Mouse (Mus musculus): ENCODE measurements around the gene Mpv17l2. TPM values are rescaled to one million over a fixed set of nuclear protein-coding genes. Genes with fewer than 3 reads are reported as not detected.

The Mpv17l2 gene
- polyA plus RNA-seq, 1 experiment from 2014 or later, result 36.7 TPM

DNA sequence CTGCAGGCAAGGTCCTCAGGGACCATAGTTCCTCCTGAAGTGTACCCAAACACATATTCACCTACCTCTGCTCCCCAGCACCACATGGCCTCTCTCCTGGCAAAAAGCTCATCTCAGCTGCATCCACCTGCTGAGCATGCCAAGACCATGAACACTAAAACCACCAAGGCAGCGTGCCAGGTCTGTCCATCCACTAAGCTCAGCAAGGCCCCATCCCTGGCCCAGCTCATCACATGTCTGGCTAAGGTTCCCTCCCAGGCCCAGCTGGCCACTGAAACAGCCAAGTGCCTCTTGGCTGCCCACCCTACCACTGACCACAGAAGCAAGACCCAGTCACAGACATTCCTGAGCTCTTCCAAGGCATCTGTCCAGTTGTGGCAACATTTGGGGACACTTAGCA lies 50.5 kb downstream of the Mpv17l2 start:
- ATAC-seq (ENCODE audit: insufficient number of reproducible peaks, insufficient read depth, low FRiP score, low TSS enrichment, low read depth), result no peak
- no peak overlapping the region for H3K27ac ChIP-seq
- H3K9ac ChIP-seq, result no peak overlapping the region
- 100% methylated on average over 1 of the region's 1 CpGs for WGBS
- H3K4me2 ChIP-seq, result no peak overlapping the region
- H3K36me3 ChIP-seq, result no peaks in the 10 kb centered on the region
- H3K4me3 ChIP-seq, result no peak overlapping the region
- H3K4me1 ChIP-seq, result no peaks in the 10 kb centered on the region
- H3K9me3 ChIP-seq, result no peaks in the 10 kb centered on the region
- no peaks in the 10 kb centered on the region for H3K27me3 ChIP-seq

DNA sequence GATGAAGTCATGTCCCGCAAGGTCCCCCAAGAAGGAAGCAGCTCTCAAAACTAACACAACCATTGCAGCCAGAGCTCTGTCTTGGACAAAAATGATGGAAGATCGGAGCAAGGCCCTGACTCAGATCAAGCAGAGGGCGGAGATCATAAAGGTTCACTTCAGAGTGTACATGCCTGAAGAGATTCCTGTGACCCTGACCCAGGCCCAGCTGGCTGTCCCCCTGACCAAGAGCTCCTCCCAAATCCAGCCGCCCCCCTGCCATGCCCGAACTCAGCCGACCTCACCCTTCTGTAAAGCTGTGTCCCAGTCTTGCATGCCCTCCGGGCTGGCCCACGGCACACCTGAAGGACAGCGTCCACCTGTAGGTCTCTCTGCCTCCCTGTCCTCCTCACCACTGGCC lies 51.0 kb downstream of the Mpv17l2 start:
- Histone ChIP-seq H3K36me3 (no peaks in the 10 kb centered on the region), H3K4me1 (no peaks in the 10 kb centered on the region), H3K4me3 (no peak overlapping the region), H3K9ac (no peak overlapping the region), H3K27me3 (no peaks in the 10 kb centered on the region), H3K9me3 (no peaks in the 10 kb centered on the region), H3K4me2 (no peak overlapping the region), H3K27ac (no peak overlapping the region)
- WGBS, result 93% methylated on average over 9 of the region's 9 CpGs
- ATAC-seq (ENCODE audit: insufficient number of reproducible peaks, insufficient read depth, low FRiP score, low TSS enrichment, low read depth), result no peak

Small RNAs within 50 kb of the gene (microRNA-seq; reads per million reads assigned to microRNA genes)
- gene Mir7240, result not detected

Other genes starting within 250 kb of the Mpv17l2 start
- gene Fkbp8, start 233.2 kb downstream of the Mpv17l2 start, polyA plus RNA-seq (2015; fragmentation: Nextera tagmentation; extraction: Ambion mirVana), result 297 and 306 TPM in 2 replicates
- 55.4 and 59.9 TPM in 2 replicates for gene Kxd1, start 233.0 kb downstream of the Mpv17l2 start, polyA plus RNA-seq (2015; fragmentation: Nextera tagmentation; extraction: Ambion mirVana)
- gene Ell, start 221.5 kb downstream of the Mpv17l2 start, polyA plus RNA-seq (2015; fragmentation: Nextera tagmentation; extraction: Ambion mirVana), result 20.6 and 21.3 TPM in 2 replicates
- gene Isyna1, start 166.6 kb downstream of the Mpv17l2 start, polyA plus RNA-seq (2015; fragmentation: Nextera tagmentation; extraction: Ambion mirVana), result 153 and 166 TPM in 2 replicates
- gene Ssbp4, start 152.1 kb downstream of the Mpv17l2 start, polyA plus RNA-seq (2015; fragmentation: Nextera tagmentation; extraction: Ambion mirVana), result 100 and 107 TPM in 2 replicates
- 1.9 TPM in 2 replicates for gene Lrrc25, start 144.8 kb downstream of the Mpv17l2 start, polyA plus RNA-seq (2015; fragmentation: Nextera tagmentation; extraction: Ambion mirVana)
- 0.14 and 0.22 TPM in 2 replicates for gene Gdf15, start 128.5 kb downstream of the Mpv17l2 start, polyA plus RNA-seq (2015; fragmentation: Nextera tagmentation; extraction: Ambion mirVana)
- gene Pgpep1, start 100.6 kb downstream of the Mpv17l2 start, polyA plus RNA-seq (2015; fragmentation: Nextera tagmentation; extraction: Ambion mirVana), result 50.5 and 63.1 TPM in 2 replicates
- gene Lsm4, start 87.7 kb downstream of the Mpv17l2 start, polyA plus RNA-seq (2015; fragmentation: Nextera tagmentation; extraction: Ambion mirVana), result 248 and 270 TPM in 2 replicates
- gene Jund, start 62.0 kb downstream of the Mpv17l2 start, polyA plus RNA-seq (2015; fragmentation: Nextera tagmentation; extraction: Ambion mirVana), result 54.7 and 68.5 TPM in 2 replicates
- 0.07 TPM in 1 of 2 replicates, not detected in the other for gene Iqcn, start 57.5 kb downstream of the Mpv17l2 start, polyA plus RNA-seq (2015; fragmentation: Nextera tagmentation; extraction: Ambion mirVana)
- not detected in 2 replicates for gene Gm3336, start 42.4 kb downstream of the Mpv17l2 start, polyA plus RNA-seq (2015; fragmentation: Nextera tagmentation; extraction: Ambion mirVana)
- gene Pde4c, start 37.2 kb downstream of the Mpv17l2 start, polyA plus RNA-seq (2015; fragmentation: Nextera tagmentation; extraction: Ambion mirVana), result 0.13 and 0.14 TPM in 2 replicates
- gene Rab3a, start 6.3 kb downstream of the Mpv17l2 start, polyA plus RNA-seq (2015; fragmentation: Nextera tagmentation; extraction: Ambion mirVana), result 23.8 TPM in 2 replicates
- 76.8 and 85.4 TPM in 2 replicates for gene Pik3r2, start 15.8 kb upstream of the Mpv17l2 start, polyA plus RNA-seq (2015; fragmentation: Nextera tagmentation; extraction: Ambion mirVana)
- 12.5 and 13.8 TPM in 2 replicates for gene Mast3, start 44.1 kb upstream of the Mpv17l2 start, polyA plus RNA-seq (2015; fragmentation: Nextera tagmentation; extraction: Ambion mirVana)
- gene Il12rb1, start 47.5 kb upstream of the Mpv17l2 start, polyA plus RNA-seq (2015; fragmentation: Nextera tagmentation; extraction: Ambion mirVana), result 0.07 and 0.54 TPM in 2 replicates
- gene Arrdc2, start 78.8 kb upstream of the Mpv17l2 start, polyA plus RNA-seq (2015; fragmentation: Nextera tagmentation; extraction: Ambion mirVana), result 5.9 and 7.7 TPM in 2 replicates
- 3.2 and 5.3 TPM in 2 replicates for gene Kcnn1, start 102.3 kb upstream of the Mpv17l2 start, polyA plus RNA-seq (2015; fragmentation: Nextera tagmentation; extraction: Ambion mirVana)
- gene Ccdc124, start 113.0 kb upstream of the Mpv17l2 start, polyA plus RNA-seq (2015; fragmentation: Nextera tagmentation; extraction: Ambion mirVana), result 108 and 124 TPM in 2 replicates
- gene Slc5a5, start 131.8 kb upstream of the Mpv17l2 start, polyA plus RNA-seq (2015; fragmentation: Nextera tagmentation; extraction: Ambion mirVana), result 0.18 and 0.32 TPM in 2 replicates
- gene Rpl18a, start 136.5 kb upstream of the Mpv17l2 start, polyA plus RNA-seq (2015; fragmentation: Nextera tagmentation; extraction: Ambion mirVana), result 4,412 and 4,959 TPM in 2 replicates
- gene Map1s, start 145.0 kb upstream of the Mpv17l2 start, polyA plus RNA-seq (2015; fragmentation: Nextera tagmentation; extraction: Ambion mirVana), result 49.8 and 52.6 TPM in 2 replicates